Mouse (Mus musculus) splenic B cell, adult 2 months (primary cell): ENCODE measurements around the gene Haghl.
A peak's percentile ranks its signal among the peaks of the same experiment; 100 is the strongest.
"Not testable (repeated sequence)": the region's sequence is repeated elsewhere in the genome, so short reads cannot be mapped to it uniquely, and the experiment has no call there.

ENCODE experiments used
- DNase-seq: peaks from one replicate; pipeline ENCODE4 v3.0.0-alpha.2; 2011; ENCODE audit warnings: low read depth, low spot score
- H3K27me3 ChIP-seq: 2 replicates; pipeline ENCODE4 v1.6.1; 2012; ENCODE audit warnings: mild to moderate bottlenecking, low read length, moderate library complexity, mixed read lengths; ENCODE audit not compliant: control insufficient read depth, poor library complexity, insufficient read depth, severe bottlenecking
- H3K36me3 ChIP-seq: 2 replicates; pipeline ENCODE4 v1.6.1; 2012; ENCODE audit warnings: mild to moderate bottlenecking, low read length, moderate library complexity, mixed read lengths; ENCODE audit not compliant: control insufficient read depth, poor library complexity, insufficient read depth, severe bottlenecking

Gene Haghl

GRCm38 (mm10) chr17:25827011-25827410, 41.5 kb upstream of the Haghl start:
- DNase-seq = no peak
- no peaks in the 10 kb centered on the region for H3K27me3 ChIP-seq
- peaks cover 6% of the 10 kb centered on the region; the same call in 1 of the 2 replicates for H3K36me3 ChIP-seq

GRCm38 (mm10) chr17:25825984-25826570, 40.6 kb upstream of the Haghl start:
- H3K36me3 ChIP-seq = peaks cover 6% of the 10 kb centered on the region; the same call in 1 of the 2 replicates
- no peak for DNase-seq
- no peaks in the 10 kb centered on the region for H3K27me3 ChIP-seq

- no peaks in the 10 kb centered on the region; the same call in 1 of the 2 replicates for H3K27me3 ChIP-seq
- no peaks in the 10 kb centered on the region for H3K36me3 ChIP-seq
- no peak for DNase-seq
Measured at GRCm38 (mm10) chr17:25825311-25825710, 39.8 kb upstream of the Haghl start.

- no peak for DNase-seq
- Histone ChIP-seq H3K27me3 (no peaks in the 10 kb centered on the region; the same call in 1 of the 2 replicates), H3K36me3 (no peaks in the 10 kb centered on the region)
Measured at GRCm38 (mm10) chr17:25824362-25825142, 39.1 kb upstream of the Haghl start.

- Histone ChIP-seq H3K27me3 (no peaks in the 10 kb centered on the region; the same call in 1 of the 2 replicates), H3K36me3 (no peaks in the 10 kb centered on the region)
- peak; percentile 90 for DNase-seq
Measured at GRCm38 (mm10) chr17:25823452-25823851, 38.0 kb upstream of the Haghl start, which contains the start of gene Wdr24. Gene Wdr24 (plus strand): TSS chr17:25823627.

- DNase-seq = no peak
- H3K36me3 ChIP-seq = no peaks in the 10 kb centered on the region
- no peaks in the 10 kb centered on the region; the same call in 1 of the 2 replicates for H3K27me3 ChIP-seq
Measured at GRCm38 (mm10) chr17:25818851-25819780, 33.6 kb upstream of the Haghl start.

GRCm38 (mm10) chr17:25817662-25818061, 32.2 kb upstream of the Haghl start:
- no peak for DNase-seq
- H3K27me3 ChIP-seq = no peaks in the 10 kb centered on the region; the same call in 1 of the 2 replicates
- no peaks in the 10 kb centered on the region for H3K36me3 ChIP-seq

GRCm38 (mm10) chr17:25813471-25813870, 28.0 kb upstream of the Haghl start:
- H3K36me3 ChIP-seq = no peaks in the 10 kb centered on the region
- no peaks in the 10 kb centered on the region; the same call in 1 of the 2 replicates for H3K27me3 ChIP-seq
- peak; percentile 85 for DNase-seq

- Histone ChIP-seq H3K36me3 (no peaks in the 10 kb centered on the region), H3K27me3 (no peaks in the 10 kb centered on the region; the same call in 1 of the 2 replicates)
- no peak for DNase-seq
Measured at GRCm38 (mm10) chr17:25810890-25811289, 25.4 kb upstream of the Haghl start.

GRCm38 (mm10) chr17:25809606-25810340, 24.3 kb upstream of the Haghl start:
- Histone ChIP-seq H3K36me3 (no peaks in the 10 kb centered on the region), H3K27me3 (no peaks in the 10 kb centered on the region; the same call in 1 of the 2 replicates)
- DNase-seq = no peak

GRCm38 (mm10) chr17:25808789-25809605, 23.5 kb upstream of the Haghl start, which contains the start of gene Fbxl16:
Gene Fbxl16 (plus strand): TSS chr17:25809085.
- peak; percentile 28 for DNase-seq
- H3K36me3 ChIP-seq = no peaks in the 10 kb centered on the region
- no peaks in the 10 kb centered on the region; the same call in 1 of the 2 replicates for H3K27me3 ChIP-seq

GRCm38 (mm10) chr17:25808028-25808427, 22.6 kb upstream of the Haghl start:
- DNase-seq = no peak
- Histone ChIP-seq H3K27me3 (no peaks in the 10 kb centered on the region; the same call in 1 of the 2 replicates), H3K36me3 (no peaks in the 10 kb centered on the region)

- DNase-seq, H3K36me3 ChIP-seq, H3K27me3 ChIP-seq: not testable (repeated sequence)
Measured at GRCm38 (mm10) chr17:25807452-25807851, 22.0 kb upstream of the Haghl start.
